Mouse (Mus musculus): Measurements from ENCODE around the gene Gm13277.

DNA sequence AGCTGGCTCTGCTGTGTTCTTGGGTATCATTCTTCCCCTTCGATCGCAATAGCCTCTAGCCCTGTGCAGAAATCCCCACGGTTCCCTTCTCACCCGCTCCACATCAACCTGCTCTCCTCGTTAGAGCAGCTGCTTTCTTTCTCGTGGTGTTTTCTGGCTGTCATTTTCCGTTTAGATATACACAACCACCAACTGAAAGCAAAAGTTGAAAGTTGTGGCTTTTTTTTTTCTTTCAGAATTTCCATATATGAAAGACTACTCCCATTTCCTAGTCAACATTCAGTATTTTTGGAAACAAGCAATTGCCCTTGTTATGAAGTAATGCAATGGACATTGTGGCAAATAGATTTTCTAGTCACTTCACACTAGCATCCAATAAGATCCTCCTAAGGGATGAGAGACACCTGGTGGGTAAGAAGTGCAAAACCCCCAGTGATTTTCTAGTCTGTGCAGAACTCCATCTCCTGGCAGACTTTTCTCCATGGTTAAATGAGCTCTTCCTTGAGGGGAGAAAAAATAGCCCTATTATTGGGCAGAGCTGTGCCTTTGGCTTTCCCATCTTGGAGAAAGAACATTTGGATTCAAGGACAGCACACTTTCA, 45.6 kb upstream of the Gm13277 start:
- TF ChIP-seq CTCF (IDR thresholded peaks at IDR 0.05) = peak; percentile 35
- TF ChIP-seq EP300 (IDR thresholded peaks at IDR 0.05) = no peak

Data from lung, postnatal 0 days (tissue).